Mouse (Mus musculus) intestine, embryonic 16.5 days (tissue): ENCODE results near the gene Ift81. TPM values are rescaled to one million over a fixed set of nuclear protein-coding genes. Genes with fewer than 3 reads are reported as not detected.

Source experiments
- ATAC-seq: fragments of 200-750 bp; cut with Nextera tagmentation; 2 replicates; pipeline ENCODE4 v1.8.0; 2017; ENCODE audit warnings: moderate TSS enrichment, moderate library complexity
- H3K27ac ChIP-seq: fragments of 300-500 bp; sonication (generic); 2 replicates; pipeline ENCODE4 v1.5.1; 2014; ENCODE audit warnings: mild to moderate bottlenecking, low read length
- H3K27me3 ChIP-seq: fragments of 300-500 bp; sonication (generic); replicated peaks from 2 replicates; pipeline ENCODE4 v1.6.1; 2014; ENCODE audit warnings: low read length, control low read depth, mixed read lengths; ENCODE audit not compliant: control insufficient read depth, insufficient read depth
- H3K36me3 ChIP-seq: fragments of 300-500 bp; sonication (generic); 2 replicates; pipeline ENCODE4 v1.6.1; 2014; ENCODE audit warnings: low read length, control low read depth; ENCODE audit not compliant: control insufficient read depth, insufficient read depth
- H3K4me1 ChIP-seq: fragments of 300-500 bp; sonication (generic); 2 replicates; pipeline ENCODE4 v1.6.1; 2014; ENCODE audit warnings: low read length, control low read depth, mixed read lengths; ENCODE audit not compliant: control insufficient read depth, insufficient read depth
- H3K4me2 ChIP-seq: fragments of 300-500 bp; sonication (generic); 2 replicates; pipeline ENCODE4 v1.6.1; 2014; ENCODE audit warnings: low read depth, low read length, control low read depth
- H3K4me3 ChIP-seq: fragments of 300-500 bp; sonication (generic); 2 replicates; pipeline ENCODE4 v1.5.1; 2014; ENCODE audit warnings: mild to moderate bottlenecking, low read length
- H3K9ac ChIP-seq: fragments of 300-500 bp; sonication (generic); 2 replicates; pipeline ENCODE4 v1.6.1; 2014; ENCODE audit warnings: low read depth, low read length
- H3K9me3 ChIP-seq: fragments of 300-500 bp; sonication (generic); 2 replicates; pipeline ENCODE4 v1.6.1; 2016; ENCODE audit warnings: low read length, control low read depth; ENCODE audit not compliant: control insufficient read depth
- WGBS: fragments of 180-500 bp; shearing (Covaris S2); extraction: QIAGEN DNeasy Blood & Tissue Kit; methylation state at CpG from one replicate; pipeline ENCODE4 v1.1.7; 2014; 5-methylcytosine and 5-hydroxymethylcytosine counted together
- polyA plus RNA-seq: library from polyadenylated mRNA; unstranded; fragments of >200 nt; fragmentation: Nextera tagmentation; extraction: Ambion mirVana; gene quantifications from 2 replicates; pipeline ENCODE4 v1.2.1, GENCODE M21; 2015

The Ift81 gene
- polyA plus RNA-seq, 1 experiment from 2014 or later = 24.2 TPM

DNA sequence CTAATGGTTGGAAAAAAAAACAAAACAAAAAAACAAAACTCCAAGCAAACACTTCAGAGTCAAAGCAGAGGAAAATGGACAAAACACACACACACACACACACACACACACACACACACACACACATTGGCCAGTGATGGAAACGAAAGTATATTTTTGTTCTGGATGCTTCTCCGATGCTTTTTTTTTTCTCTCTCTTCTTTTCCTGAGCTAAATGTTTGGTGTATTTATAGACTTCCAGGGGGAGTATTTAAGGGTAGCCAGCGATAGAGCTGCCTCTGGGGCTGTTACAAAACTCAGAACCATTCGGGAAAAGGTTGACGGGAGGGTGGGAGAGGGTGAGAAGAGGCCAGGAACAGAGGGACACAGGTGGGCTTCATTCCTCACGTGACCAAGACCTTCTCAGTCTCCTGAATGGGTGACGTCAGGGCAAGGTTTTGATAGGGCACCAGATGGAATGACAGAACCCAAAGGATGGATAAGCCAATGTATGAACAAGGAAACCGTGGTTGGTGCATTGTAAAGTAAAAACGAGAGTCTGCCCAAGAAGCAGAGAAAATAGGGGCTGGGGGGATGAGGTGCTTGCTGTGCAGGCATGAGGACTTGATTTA lies 5.5 kb upstream of the Ift81 start:
- H3K4me3 ChIP-seq = no peak overlapping the region
- WGBS = 70% methylated on average over 9 of the region's 9 CpGs
- no peaks in the 10 kb centered on the region for H3K36me3 ChIP-seq
- H3K9ac ChIP-seq = no peak overlapping the region
- no peaks in the 10 kb centered on the region for H3K9me3 ChIP-seq
- no peak for ATAC-seq
- H3K27ac ChIP-seq = peak overlapping the region; percentile 52; the same call in 1 of the 2 replicates
- no peak overlapping the region for H3K4me2 ChIP-seq
- H3K27me3 ChIP-seq = no peaks in the 10 kb centered on the region
- peaks cover 3% of the 10 kb centered on the region; the same call in 1 of the 2 replicates for H3K4me1 ChIP-seq

DNA sequence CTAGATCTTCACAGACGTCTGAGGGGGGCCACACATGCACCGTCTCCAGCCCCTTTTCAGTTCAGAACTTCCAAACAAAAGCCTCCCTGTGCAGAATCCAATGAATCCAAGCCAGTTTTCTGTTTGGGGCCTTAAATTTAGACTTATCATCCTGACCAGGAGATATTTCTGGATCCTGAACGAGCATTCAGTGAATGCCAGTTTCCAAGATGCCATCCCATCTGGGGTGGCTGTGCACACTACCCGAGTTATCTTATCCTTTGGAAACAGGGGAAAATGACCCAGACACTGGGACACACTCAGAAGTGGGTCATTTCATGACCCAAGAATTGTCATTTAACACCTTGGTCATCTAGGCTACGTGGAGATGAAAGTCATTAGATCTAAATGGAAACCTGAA lies 3.4 kb upstream of the Ift81 start:
- no peak for ATAC-seq
- 80% methylated on average over 5 of the region's 5 CpGs for WGBS
- H3K4me1 ChIP-seq = peaks cover 5% of the 10 kb centered on the region; the same call in 1 of the 2 replicates

DNA sequence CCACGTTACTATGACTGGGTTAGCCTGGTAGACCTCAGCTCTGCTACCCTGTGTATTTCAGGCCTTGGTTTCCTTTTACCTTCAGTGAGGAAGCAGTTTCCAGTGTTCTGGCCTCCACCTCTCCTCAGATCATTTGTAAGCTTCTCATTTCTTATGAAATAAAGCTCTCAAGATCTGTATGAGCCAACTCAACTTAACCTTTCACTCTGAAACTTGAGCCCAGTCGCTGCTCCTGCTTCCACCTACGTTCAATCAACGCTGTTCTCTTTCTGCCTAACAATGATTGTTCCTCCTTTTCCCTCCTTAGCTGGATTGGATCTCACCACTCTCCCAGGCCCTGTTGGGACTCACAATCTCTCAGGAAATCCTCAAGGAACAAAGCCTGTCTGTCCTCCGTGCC lies 2.7 kb downstream of the Ift81 start:
- ATAC-seq = no peak
- no peak overlapping the region for H3K9ac ChIP-seq
- H3K36me3 ChIP-seq = no peaks in the 10 kb centered on the region
- H3K27ac ChIP-seq = no peak overlapping the region
- 68% methylated on average over 5 of the region's 5 CpGs for WGBS
- H3K27me3 ChIP-seq = no peaks in the 10 kb centered on the region
- no peaks in the 10 kb centered on the region for H3K9me3 ChIP-seq
- no peak overlapping the region for H3K4me3 ChIP-seq
- H3K4me1 ChIP-seq = 0 out of 2 replicates have a peak, but pooled peaks cover 2% of the 10 kb centered on the region
- no peak overlapping the region for H3K4me2 ChIP-seq

More for the DNA sequence above, 3.4 kb upstream of the Ift81 start:
- Histone ChIP-seq H3K4me2 (no peak overlapping the region), H3K27me3 (no peaks in the 10 kb centered on the region), H3K36me3 (no peaks in the 10 kb centered on the region), H3K9ac (no peak overlapping the region), H3K9me3 (no peaks in the 10 kb centered on the region), H3K4me3 (no peak overlapping the region), H3K27ac (no peak overlapping the region)

DNA sequence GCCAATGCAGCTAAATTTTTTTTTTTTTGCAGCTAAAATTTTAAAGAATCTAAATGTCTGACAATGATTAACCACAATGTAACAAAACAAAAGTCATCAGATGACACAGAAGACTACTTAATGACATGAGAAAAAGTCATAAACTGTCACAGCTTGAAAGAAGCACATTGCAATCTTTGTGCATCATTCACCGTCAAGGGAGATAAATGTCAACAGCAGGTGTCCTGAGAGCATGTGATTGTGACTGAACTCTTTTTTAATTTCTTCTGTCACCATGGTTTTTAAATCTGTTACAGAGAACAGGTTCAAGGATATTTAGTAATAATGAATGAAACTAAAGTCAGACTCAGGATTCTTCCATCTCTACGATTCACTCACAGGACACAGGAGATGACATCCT lies 9.4 kb downstream of the Ift81 start:
- Histone ChIP-seq H3K9ac (no peak overlapping the region), H3K27ac (no peak overlapping the region), H3K9me3 (no peaks in the 10 kb centered on the region), H3K27me3 (no peaks in the 10 kb centered on the region), H3K4me2 (no peak overlapping the region), H3K36me3 (no peaks in the 10 kb centered on the region), H3K4me1 (no peaks in the 10 kb centered on the region), H3K4me3 (no peak overlapping the region)
- ATAC-seq = no peak
- WGBS = 83% methylated on average over 2 of the region's 2 CpGs

DNA sequence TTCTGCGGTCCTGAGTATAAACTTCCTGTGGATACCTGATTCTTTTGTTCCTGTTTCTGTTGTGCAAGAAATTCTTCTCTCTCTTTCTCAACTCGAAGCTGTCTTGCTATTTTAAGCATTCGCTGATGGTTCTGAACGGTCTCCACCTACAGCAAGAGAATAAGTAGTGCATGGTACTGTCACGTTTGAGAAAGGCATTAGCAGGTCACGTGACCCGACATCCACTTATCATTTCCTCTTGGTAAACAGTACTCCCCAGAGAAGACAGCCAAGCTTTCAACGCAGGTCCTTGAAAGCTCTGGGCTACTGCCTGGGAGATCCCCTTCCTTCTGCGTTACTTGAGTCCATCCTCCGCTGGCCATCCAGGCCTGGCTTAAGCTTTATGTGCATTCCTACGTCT lies 12.1 kb downstream of the Ift81 start:
- Histone ChIP-seq H3K27me3 (no peaks in the 10 kb centered on the region), H3K9ac (0 out of 2 replicates have a peak overlapping the region, but pooled peaks have one; percentile 10), H3K4me3 (no peak overlapping the region), H3K4me2 (no peak overlapping the region), H3K27ac (peak overlapping the region; percentile 50), H3K4me1 (no peaks in the 10 kb centered on the region), H3K9me3 (no peaks in the 10 kb centered on the region), H3K36me3 (0 out of 2 replicates have a peak, but pooled peaks cover 3% of the 10 kb centered on the region)
- peak; percentile 66; the same call in 1 of the 2 replicates for ATAC-seq
- 36% methylated on average over 11 of the region's 11 CpGs for WGBS

DNA sequence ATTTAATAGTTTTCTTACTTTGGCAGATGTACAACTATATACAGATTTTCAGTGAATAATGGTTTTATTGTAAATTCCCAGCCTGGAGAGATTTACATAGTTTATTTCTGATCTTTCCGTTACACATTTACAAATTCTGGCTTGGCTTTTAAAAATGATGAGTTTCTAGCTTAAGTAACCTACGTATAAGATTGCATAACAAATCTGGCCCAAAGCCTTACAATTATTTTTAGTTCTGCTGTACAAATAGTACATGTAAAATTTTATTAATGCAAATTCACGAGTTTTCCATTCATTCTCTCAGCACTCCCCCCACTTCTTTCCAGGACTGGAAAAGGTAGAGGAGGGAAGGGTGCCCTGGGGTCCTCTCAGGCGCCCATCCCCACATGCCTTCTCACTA lies 18.8 kb downstream of the Ift81 start:
- WGBS = 73% methylated on average over 4 of the region's 4 CpGs
- no peak for ATAC-seq
- H3K36me3 ChIP-seq = 0 out of 2 replicates have a peak, but pooled peaks cover 3% of the 10 kb centered on the region
- H3K27ac ChIP-seq = no peak overlapping the region
- no peak overlapping the region for H3K4me2 ChIP-seq
- H3K4me3 ChIP-seq = no peak overlapping the region
- H3K9me3 ChIP-seq = no peaks in the 10 kb centered on the region
- H3K4me1 ChIP-seq = no peaks in the 10 kb centered on the region
- H3K27me3 ChIP-seq = no peaks in the 10 kb centered on the region
- no peak overlapping the region for H3K9ac ChIP-seq

DNA sequence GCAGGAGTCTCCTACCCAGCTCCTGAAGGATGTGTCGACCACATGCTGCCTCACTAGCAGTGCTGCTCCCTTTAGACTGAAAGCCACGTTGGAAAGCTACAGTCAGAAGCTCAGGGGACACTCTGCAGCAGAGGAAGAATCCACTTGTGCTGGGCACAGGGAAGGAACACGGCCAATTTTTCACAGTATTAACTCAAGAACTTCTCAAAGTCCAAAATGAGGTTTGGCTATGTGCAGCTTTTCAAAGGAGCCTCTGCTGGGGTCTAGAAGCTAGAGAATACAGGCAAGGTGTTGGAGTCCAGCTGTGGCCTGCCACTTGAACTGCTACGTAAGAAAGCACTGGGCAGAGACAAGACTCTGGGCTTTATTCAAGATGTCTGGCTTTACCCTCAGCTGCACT lies 24.4 kb downstream of the Ift81 start:
- H3K4me1 ChIP-seq = no peaks in the 10 kb centered on the region
- no peak overlapping the region for H3K4me3 ChIP-seq
- H3K27ac ChIP-seq = no peak overlapping the region
- no peak for ATAC-seq
- WGBS = 84% methylated on average over 4 of the region's 4 CpGs
- H3K4me2 ChIP-seq = no peak overlapping the region
- no peaks in the 10 kb centered on the region for H3K36me3 ChIP-seq
- no peaks in the 10 kb centered on the region for H3K9me3 ChIP-seq
- H3K27me3 ChIP-seq = no peaks in the 10 kb centered on the region
- no peak overlapping the region for H3K9ac ChIP-seq

DNA sequence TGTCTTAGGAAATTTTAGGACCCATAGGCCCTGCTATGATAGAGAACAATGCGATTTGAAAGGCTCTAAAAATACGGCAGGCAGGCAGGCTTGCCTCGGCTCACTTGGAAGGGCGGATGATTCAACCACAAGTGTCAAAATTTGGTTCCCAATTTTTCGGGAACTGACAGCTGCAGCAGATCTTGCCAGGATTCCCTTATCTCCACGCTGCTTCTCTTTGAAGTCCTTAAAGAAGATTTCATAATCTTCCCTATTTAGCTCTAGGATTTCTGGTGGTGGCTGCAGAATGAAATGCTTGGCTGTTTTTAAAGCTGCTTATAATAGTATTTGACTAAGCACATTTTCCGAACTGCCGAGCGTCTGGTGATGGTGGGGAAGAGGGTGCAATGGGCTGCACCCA lies 28.8 kb downstream of the Ift81 start:
- 89% methylated on average over 9 of the region's 9 CpGs for WGBS
- H3K27ac ChIP-seq = no peak overlapping the region
- ATAC-seq = no peak
- H3K4me1 ChIP-seq = no peaks in the 10 kb centered on the region
- H3K36me3 ChIP-seq = no peaks in the 10 kb centered on the region
- no peak overlapping the region for H3K4me3 ChIP-seq
- H3K4me2 ChIP-seq = no peak overlapping the region
- H3K9me3 ChIP-seq = no peaks in the 10 kb centered on the region
- no peaks in the 10 kb centered on the region for H3K27me3 ChIP-seq
- no peak overlapping the region for H3K9ac ChIP-seq

DNA sequence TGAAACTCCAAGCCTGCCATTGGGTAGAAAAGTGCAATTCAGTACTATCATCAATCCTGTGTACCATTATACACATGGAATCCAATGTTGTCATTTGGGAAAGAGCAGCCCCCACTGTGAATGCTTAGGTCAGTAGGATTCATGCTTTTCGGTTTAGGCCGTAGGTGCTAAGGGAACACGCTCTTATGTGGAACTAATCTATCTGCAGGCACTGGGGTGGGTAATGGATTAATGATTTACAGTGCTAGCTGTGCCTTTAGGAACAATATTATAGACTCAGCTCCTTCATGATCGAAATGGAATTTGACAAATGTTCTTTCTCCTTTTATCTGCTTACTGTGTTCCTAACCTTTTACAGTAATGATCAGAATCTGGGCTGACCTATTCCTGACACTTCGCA lies 30.2 kb downstream of the Ift81 start:
- Histone ChIP-seq H3K4me3 (no peak overlapping the region), H3K27ac (no peak overlapping the region), H3K9me3 (no peaks in the 10 kb centered on the region), H3K4me2 (no peak overlapping the region), H3K36me3 (no peaks in the 10 kb centered on the region), H3K27me3 (no peaks in the 10 kb centered on the region), H3K9ac (no peak overlapping the region), H3K4me1 (no peaks in the 10 kb centered on the region)
- peak; percentile 68; the same call in 1 of the 2 replicates for ATAC-seq
- 61% methylated on average over 5 of the region's 5 CpGs for WGBS
